Comparison of ENCODE assay signal across 14 mouse cellular contexts in the genomic region with DNA sequence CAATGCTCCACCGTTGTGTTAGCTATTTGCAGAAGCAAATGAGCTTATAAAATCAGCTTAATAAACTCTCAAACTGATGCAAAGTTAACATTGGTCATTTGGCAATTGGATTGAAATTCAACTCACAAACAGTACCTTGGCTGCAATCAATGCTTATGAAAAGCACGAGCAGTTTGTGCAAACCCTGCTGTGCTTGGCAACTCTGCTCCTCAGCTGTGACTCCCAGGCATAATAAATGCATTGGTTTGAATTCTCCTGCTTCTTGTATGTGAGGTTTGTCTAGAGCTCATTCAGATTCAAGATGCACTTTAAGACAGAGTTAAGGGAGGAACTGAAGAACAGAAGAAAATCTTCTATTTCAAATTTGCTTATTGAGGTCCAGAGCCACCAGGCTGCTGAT.
DNase-seq lines count a peak whose midpoint lies in the region; ATAC-seq and TF ChIP-seq lines count a peak whose summit lies in the region.
"Had no signal": no experiment of that assay in that cellular context is flagged by ENCODE, and none has a peak within 500 bp of the region (broad histone marks: within the 10 kb centered on the region; RNA-seq: fewer than 3 reads in every experiment).

No protein-coding gene starts in this region.

- ATAC-seq in cerebellum, adult (ENCODE audit: insufficient number of reproducible peaks, low FRiP score, low TSS enrichment), result peak; percentile 67
- no peak for ATAC-seq in liver, postnatal 0 days
- ATAC-seq in midbrain, embryonic 16.5 days, result no peak
- ATAC-seq: liver, embryonic 12.5 days had no signal

- no peak for TF ChIP-seq POLR2A in lung, adult 2 months (IDR thresholded peaks at IDR 0.05; ENCODE audit: borderline replicate concordance, extremely low read depth, low read depth, low read length)

- intact Hi-C loops in left cerebral cortex, postnatal 14 days (cut with DNase I), result no loop called here

- no peak overlapping the region for H3K9ac ChIP-seq in liver, postnatal 0 days (replicated peaks)
- no peak overlapping the region for H3K9ac ChIP-seq in midbrain, embryonic 16.5 days (ENCODE audit: low read depth, low read length)
- H3K9ac ChIP-seq: kidney, embryonic 15.5 days; liver, embryonic 12.5 days; midbrain, embryonic 12.5 days had no signal

- no peaks in the 10 kb centered on the region for H3K9me3 ChIP-seq in liver, postnatal 0 days (ENCODE audit: low read length)
- H3K9me3 ChIP-seq in midbrain, embryonic 16.5 days (replicated peaks; ENCODE audit: control insufficient read depth, low read length, poor library complexity, severe bottlenecking), result no peaks in the 10 kb centered on the region
- H3K9me3 ChIP-seq: kidney, embryonic 15.5 days; liver, embryonic 12.5 days; midbrain, embryonic 12.5 days had no signal

- DNase-seq in left cerebral cortex, postnatal 14 days (ENCODE audit: low spot score in 2 of 2), result peak; percentile 9 to 20
- DNase-seq in left cerebral cortex, adult 11 months (ENCODE audit: low spot score), result no peak
- DNase-seq in cerebellum, adult 8-10 months, result peak; percentile 10
- peak; percentile 46 to 48 for DNase-seq in layer of hippocampus, adult 8-10 months (ENCODE audit: low spot score in 2 of 2)
- no peak for DNase-seq in liver, postnatal 0 days
- no peak for DNase-seq in lung, adult 2 months
- DNase-seq: heart, adult 11 months; lung, postnatal 14 days had no signal

- no peak overlapping the region for H3K27ac ChIP-seq in liver, postnatal 0 days (ENCODE audit: low read depth)
- H3K27ac ChIP-seq in midbrain, embryonic 16.5 days (ENCODE audit: low read length), result no peak overlapping the region
- H3K27ac ChIP-seq: kidney, embryonic 15.5 days; liver, embryonic 12.5 days; midbrain, embryonic 12.5 days had no signal

- TF ChIP-seq CTCF in liver, postnatal 0 days (IDR thresholded peaks at IDR 0.05; ENCODE audit: low read depth), result no peak
- no peak for TF ChIP-seq CTCF in lung, adult 2 months (IDR thresholded peaks at IDR 0.05; ENCODE audit: insufficient read depth, low read length)

- no peaks in the 10 kb centered on the region for H3K4me1 ChIP-seq in liver, postnatal 0 days (ENCODE audit: insufficient read depth)
- H3K4me1 ChIP-seq in lung, adult 2 months (ENCODE audit: control insufficient read depth, insufficient read depth, low read length), result no peaks in the 10 kb centered on the region
- 0 out of 2 replicates have a peak, but pooled peaks cover 2% of the 10 kb centered on the region for H3K4me1 ChIP-seq in midbrain, embryonic 16.5 days (ENCODE audit: control insufficient read depth, insufficient read depth, low read length)
- H3K4me1 ChIP-seq: kidney, embryonic 15.5 days; liver, embryonic 12.5 days had no signal

- no peaks in the 10 kb centered on the region for H3K27me3 ChIP-seq in liver, postnatal 0 days (ENCODE audit: insufficient read depth, low read length)
- no peaks in the 10 kb centered on the region for H3K27me3 ChIP-seq in midbrain, embryonic 16.5 days (ENCODE audit: control insufficient read depth, insufficient read depth, low read depth, low read length)
- H3K27me3 ChIP-seq: kidney, embryonic 15.5 days; liver, embryonic 12.5 days; midbrain, embryonic 12.5 days had no signal

- TF ChIP-seq EP300 in liver, postnatal 0 days (IDR thresholded peaks at IDR 0.05; ENCODE audit: low read depth), result no peak

- WGBS in liver, postnatal 0 days (ENCODE audit: insufficient replicate concordance), result 69% methylated on average over 2 of the region's 2 CpGs
- WGBS in lung, adult 2 months, result 63% methylated on average over 2 of the region's 2 CpGs
- 27% methylated on average over 2 of the region's 2 CpGs for WGBS in midbrain, embryonic 16.5 days

- no peak overlapping the region for H3K4me3 ChIP-seq in liver, postnatal 0 days (ENCODE audit: low read depth, low read length)
- no peak overlapping the region for H3K4me3 ChIP-seq in lung, adult 2 months (replicated peaks; ENCODE audit: extremely low read depth, low read depth, low read length)
- H3K4me3 ChIP-seq in midbrain, embryonic 16.5 days (ENCODE audit: low read depth, low read length), result no peak overlapping the region
- H3K4me3 ChIP-seq: erythroblast, embryonic 14.5 days; kidney, embryonic 15.5 days; liver, embryonic 12.5 days; midbrain, embryonic 12.5 days had no signal

- no peak overlapping the region for H3K4me2 ChIP-seq in liver, postnatal 0 days (ENCODE audit: low read depth, low read length)
- H3K4me2 ChIP-seq in midbrain, embryonic 16.5 days (ENCODE audit: low read length), result no peak overlapping the region
- H3K4me2 ChIP-seq: kidney, embryonic 15.5 days; liver, embryonic 12.5 days; midbrain, embryonic 12.5 days had no signal

- H3K36me3 ChIP-seq in liver, postnatal 0 days (replicated peaks; ENCODE audit: insufficient read depth, low read length), result no peaks in the 10 kb centered on the region
- H3K36me3 ChIP-seq in midbrain, embryonic 16.5 days (ENCODE audit: control insufficient read depth, insufficient read depth, low read length), result no peaks in the 10 kb centered on the region
- H3K36me3 ChIP-seq: kidney, embryonic 15.5 days; liver, embryonic 12.5 days; midbrain, embryonic 12.5 days had no signal

Comparison
In these comparisons a context has a peak if more than half of its experiments do, and no peak if none do; other contexts are left out.
1. DNase-seq: peak in left cerebral cortex, postnatal 14 days (2 of 2), cerebellum, adult 8-10 months (single experiment) and layer of hippocampus, adult 8-10 months (2 of 2); none in left cerebral cortex, adult 11 months (single experiment), liver, postnatal 0 days (single experiment) and lung, adult 2 months (single experiment).